Mouse (Mus musculus) erythroblast, adult 5-6 weeks (primary cell): ENCODE results near the gene Cabin1. TPM values are rescaled to one million over a fixed set of nuclear protein-coding genes. Genes with fewer than 3 reads are reported as not detected.
A peak's percentile ranks its signal among the peaks of the same experiment; 100 is the strongest.

Source experiments
- ATAC-seq: replicated peaks from 2 replicates; pipeline ENCODE4 v1.8.0; 2016; ENCODE audit warnings: moderate number of reproducible peaks, mild to moderate bottlenecking, moderate TSS enrichment, inconsistent platforms; ENCODE audit not compliant: poor library complexity, low FRiP score, severe bottlenecking
- total RNA-seq, 2 experiments: library from RNA; stranded (forward) in 1 of 2; stranded (reverse) in 1 of 2; fragments of 150-400 nt in 1 of 2; fragments of 200-764, 138-1000 nt in 1 of 2; gene quantifications; 2 replicates each; pipeline versions ENCODE4 v1.2.3 to v1.2.4; 2015 to 2017; ENCODE audit warnings: low replicate concordance in 2 of 2

The Cabin1 gene
- total RNA-seq, 2 experiments from 2014 or later: 133 to 246 TPM

GRCm38 (mm10) chr10:75676819-75677565, 87.1 kb downstream of the Cabin1 start:
- no peak for ATAC-seq

DNA sequence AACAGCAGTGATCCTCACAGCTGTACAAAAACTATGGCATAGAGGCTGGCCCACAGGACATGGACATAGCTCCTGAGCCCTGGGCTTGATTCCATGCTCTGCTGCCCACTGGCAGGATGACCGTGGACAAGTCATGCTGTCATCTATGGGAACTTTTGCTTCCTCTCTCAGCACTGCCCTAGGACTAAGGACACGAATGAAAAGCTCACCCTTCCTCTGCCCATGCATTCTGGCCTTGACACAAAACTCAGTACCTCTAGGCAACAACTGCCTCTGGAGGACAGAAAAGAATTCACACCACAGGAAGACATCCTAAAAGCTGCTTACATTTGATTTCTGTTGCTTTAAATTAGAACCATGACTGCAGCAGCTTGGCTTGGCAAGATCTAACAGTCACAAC, 87.9 kb downstream of the Cabin1 start:
- ATAC-seq: no peak

GRCm38 (mm10) chr10:75675594-75675993, 88.5 kb downstream of the Cabin1 start:
- no peak for ATAC-seq

DNA sequence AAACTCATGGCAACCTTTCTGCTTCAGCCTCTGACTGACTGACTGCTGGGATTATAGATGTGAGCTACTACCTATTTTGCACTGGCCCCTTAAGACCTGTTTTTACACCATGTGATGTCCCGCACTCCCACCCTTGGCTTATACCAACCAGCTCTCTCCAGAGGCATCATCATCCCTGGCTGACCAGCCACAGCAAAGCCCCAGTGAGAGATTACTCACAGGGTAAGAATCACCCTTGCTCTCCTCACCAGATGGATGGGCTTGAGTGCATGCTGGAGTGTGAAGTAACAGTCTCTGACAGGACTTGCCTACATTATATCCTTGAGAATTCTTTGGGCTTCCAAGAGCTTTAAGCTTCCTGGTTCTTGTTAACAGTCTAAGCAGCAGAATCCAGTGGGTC, 94.2 kb downstream of the Cabin1 start:
- ATAC-seq: no peak

DNA sequence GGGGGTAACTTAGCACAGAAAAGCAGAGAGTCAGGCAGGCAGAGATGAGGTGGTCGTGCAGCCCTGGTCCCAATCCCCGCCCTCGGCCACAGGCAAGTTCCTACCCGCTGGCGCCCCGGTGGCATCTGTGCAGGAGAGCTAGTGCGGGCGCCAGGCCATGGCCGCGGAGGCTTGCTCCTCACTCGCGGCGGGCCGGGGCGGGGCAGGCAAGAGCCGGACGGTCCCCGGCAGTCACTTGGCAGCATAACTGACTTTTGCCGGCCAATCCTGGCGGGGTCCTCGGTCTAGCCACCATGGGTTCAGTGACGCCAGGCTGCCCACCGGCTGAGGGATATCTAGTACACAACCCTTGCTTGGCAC, 96.2 kb downstream of the Cabin1 start:
- peak; percentile 69 for ATAC-seq

DNA sequence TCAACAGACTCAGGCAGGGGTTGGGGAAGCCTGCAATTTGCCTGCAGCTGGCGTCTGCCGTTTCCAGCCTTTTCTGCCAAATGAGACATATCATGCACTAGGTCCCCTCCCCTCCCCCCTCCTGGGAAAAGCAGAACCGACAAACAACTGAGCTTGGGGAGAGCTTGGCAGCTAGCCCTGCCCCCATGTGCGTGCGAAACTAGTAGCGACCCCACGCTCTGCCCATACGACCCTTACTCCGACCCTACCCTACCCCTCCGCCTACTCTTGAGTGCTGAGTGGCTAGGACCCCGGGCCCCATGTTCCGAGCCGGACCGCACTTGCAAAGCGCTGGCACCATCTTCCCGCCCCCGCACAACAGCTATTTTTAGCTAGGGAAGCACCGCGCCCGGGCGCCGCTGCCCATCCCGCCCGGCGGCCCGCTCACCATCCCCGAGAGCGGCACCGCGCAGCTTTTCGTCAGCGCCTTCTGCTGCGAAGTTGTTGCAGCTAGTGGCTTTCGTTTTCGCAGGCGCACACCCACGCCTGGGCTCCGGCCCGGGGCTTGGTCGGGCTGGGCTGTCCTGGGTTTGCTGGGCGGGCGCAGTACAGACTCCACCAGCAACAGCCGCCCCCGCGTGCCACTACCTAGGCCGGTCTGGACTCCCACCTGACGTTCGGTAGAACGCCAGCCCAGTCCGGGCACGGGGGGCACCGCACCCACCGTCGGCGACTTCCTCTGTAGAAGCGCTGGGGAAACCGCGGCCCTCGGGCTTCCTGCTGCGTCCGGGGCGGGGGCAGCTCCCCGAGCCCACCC, 96.8 kb downstream of the Cabin1 start:
- peak; percentile 54 for ATAC-seq

- no peak for ATAC-seq
Observed at GRCm38 (mm10) chr10:75666451-75667030, 97.6 kb downstream of the Cabin1 start.

GRCm38 (mm10) chr10:75664673-75665270, 99.4 kb downstream of the Cabin1 start:
- no peak for ATAC-seq

DNA sequence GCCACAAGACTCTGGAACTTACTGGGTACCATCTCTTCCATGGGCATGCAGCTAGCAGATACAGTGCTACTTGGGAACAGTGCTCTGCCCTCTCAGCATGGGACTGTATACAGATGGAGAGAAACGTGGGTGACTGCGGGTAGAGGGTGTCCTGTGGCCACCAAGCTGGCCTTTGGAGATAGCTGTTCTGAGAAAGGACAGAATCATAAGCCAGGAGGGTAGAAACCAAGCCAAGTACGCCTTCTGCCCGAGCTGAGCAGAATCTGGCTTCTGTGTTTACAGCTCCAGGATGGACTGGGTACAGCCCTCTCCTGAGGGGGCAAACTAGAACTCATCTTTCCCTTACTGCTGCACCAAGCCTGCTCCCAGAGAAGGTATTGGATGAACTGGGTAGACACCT, 101.6 kb downstream of the Cabin1 start:
- ATAC-seq: no peak

DNA sequence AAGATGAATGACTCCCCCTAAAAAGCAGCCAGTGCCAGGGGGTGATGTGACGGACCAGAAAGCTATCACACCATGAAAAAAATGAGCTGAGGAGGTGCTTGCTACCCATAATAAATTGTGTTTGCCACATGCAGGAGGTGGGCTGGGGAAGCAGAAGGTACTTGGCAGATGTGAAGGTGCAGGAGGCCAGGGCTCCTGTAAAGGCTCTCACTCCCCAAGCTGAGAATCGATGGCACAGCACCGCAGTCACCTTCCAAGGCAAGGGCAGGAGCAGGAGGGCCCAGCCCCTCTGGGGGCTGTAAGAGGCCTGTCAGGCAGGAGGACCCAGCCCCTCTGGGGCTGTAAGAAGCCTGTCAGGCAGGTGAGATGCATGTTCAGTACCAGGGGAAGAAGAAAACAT, 102.3 kb downstream of the Cabin1 start:
- ATAC-seq: no peak

- no peak for ATAC-seq
Observed at GRCm38 (mm10) chr10:75661381-75661780, 102.8 kb downstream of the Cabin1 start.

- no peak for ATAC-seq
Observed at GRCm38 (mm10) chr10:75657772-75658171, 106.4 kb downstream of the Cabin1 start.

GRCm38 (mm10) chr10:75657165-75657564, 107.0 kb downstream of the Cabin1 start:
- no peak for ATAC-seq

GRCm38 (mm10) chr10:75654053-75654452, 110.1 kb downstream of the Cabin1 start:
- ATAC-seq: no peak

DNA sequence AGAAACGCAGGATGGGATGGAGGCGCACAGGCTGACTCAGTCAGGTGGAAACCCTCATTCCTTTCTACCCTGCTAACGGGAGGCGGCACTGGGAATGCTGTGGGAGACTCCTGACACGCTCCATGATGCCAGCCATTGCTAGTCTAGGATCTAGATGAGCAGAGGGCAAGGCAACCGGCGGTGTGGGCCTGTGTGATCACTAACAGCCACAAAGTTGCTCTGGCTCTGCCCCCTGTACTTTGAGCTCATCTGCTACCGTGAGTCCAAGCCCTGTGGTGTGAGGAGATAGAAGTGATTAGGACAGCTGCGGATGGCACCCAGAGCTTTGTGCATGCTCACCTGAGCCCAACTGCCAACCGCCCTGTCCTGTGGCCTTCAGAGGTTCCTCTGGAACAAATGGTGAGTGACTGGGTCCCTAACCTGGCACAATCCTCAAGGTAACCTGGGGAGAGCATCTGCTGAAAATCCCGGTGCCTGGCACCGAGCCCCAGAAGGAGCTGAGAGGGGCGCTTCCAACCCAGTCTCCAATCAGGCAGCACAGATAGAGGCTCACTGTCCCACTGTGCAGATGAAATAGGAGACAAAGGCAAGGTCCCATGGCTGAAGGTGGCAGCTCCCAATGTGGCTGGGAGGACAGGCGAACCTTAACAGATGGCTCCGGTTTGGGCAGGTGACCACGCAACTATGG, 112.6 kb downstream of the Cabin1 start:
- no peak for ATAC-seq

DNA sequence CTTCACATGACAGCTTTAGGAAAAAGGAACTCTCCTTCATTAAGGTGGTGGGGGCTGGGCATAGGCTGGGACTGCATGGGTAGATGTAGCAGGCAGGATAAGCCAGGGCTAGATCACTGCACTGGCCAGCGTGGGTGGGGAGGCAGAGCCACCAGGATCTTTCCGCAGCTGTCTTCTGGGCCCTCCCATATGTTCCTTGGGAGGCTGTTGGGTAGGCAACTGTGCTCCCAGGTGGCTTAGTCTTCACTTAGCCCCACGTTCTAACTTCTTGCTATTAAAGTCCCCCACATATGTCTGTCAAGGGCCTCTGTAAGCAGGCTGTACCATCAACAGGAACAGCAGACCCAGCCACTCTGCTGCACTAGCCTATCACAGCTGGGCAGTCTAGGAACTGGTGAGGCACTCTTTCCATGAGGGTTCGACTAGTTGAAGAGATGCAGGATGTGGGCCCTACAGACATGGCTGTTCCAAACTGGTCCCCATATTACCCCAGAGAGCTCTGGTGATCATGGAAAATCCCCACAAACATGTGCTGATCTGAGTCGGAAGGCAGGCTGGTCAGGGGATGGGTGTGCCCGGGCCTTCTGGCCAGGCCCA, 113.7 kb downstream of the Cabin1 start:
- ATAC-seq: no peak

GRCm38 (mm10) chr10:75649406-75649995, 114.6 kb downstream of the Cabin1 start:
- no peak for ATAC-seq

GRCm38 (mm10) chr10:75649001-75649400, 115.1 kb downstream of the Cabin1 start:
- ATAC-seq: no peak

GRCm38 (mm10) chr10:75648091-75648490, 116.0 kb downstream of the Cabin1 start:
- no peak for ATAC-seq
